Mouse (Mus musculus) limb, embryonic 15.5 days (tissue): Measurements from ENCODE around the gene Tspan5. TPM values are rescaled to one million over a fixed set of nuclear protein-coding genes. Genes with fewer than 3 reads are reported as not detected.

Experiments used
- ATAC-seq: fragments of 200-750 bp; cut with Nextera tagmentation; 2 replicates; pipeline ENCODE4 v1.8.0; 2017; ENCODE audit warnings: low read depth, moderate TSS enrichment; ENCODE audit not compliant: insufficient number of reproducible peaks, low FRiP score, low TSS enrichment
- H3K27ac ChIP-seq: fragments of 300-500 bp; sonication (generic); 2 replicates; pipeline ENCODE4 v1.5.1; 2015; ENCODE audit warnings: moderate library complexity, mild to moderate bottlenecking, inconsistent platforms
- H3K27me3 ChIP-seq: fragments of 300-500 bp; sonication (generic); 2 replicates; pipeline ENCODE4 v1.6.1; 2015; ENCODE audit warnings: inconsistent platforms
- H3K36me3 ChIP-seq: fragments of 300-500 bp; sonication (generic); 2 replicates; pipeline ENCODE4 v1.6.1; 2015; ENCODE audit warnings: inconsistent platforms
- H3K4me1 ChIP-seq: fragments of 300-500 bp; sonication (generic); 2 replicates; pipeline ENCODE4 v1.6.1; 2015; ENCODE audit warnings: inconsistent platforms
- H3K4me2 ChIP-seq: fragments of 300-500 bp; sonication (generic); 2 replicates; pipeline ENCODE4 v1.6.1; 2015; ENCODE audit warnings: mild to moderate bottlenecking, inconsistent platforms
- H3K4me3 ChIP-seq: fragments of 300-500 bp; sonication (generic); 2 replicates; pipeline ENCODE4 v1.5.1; 2015; ENCODE audit warnings: mild to moderate bottlenecking, inconsistent platforms
- H3K9ac ChIP-seq: fragments of 300-500 bp; sonication (generic); 2 replicates; pipeline ENCODE4 v1.6.1; 2015; ENCODE audit warnings: inconsistent platforms
- H3K9me3 ChIP-seq: fragments of 300-500 bp; sonication (generic); 2 replicates; pipeline ENCODE4 v1.6.1; 2016; ENCODE audit warnings: inconsistent platforms
- WGBS: fragments of 180-500 bp; shearing (Covaris S2); methylation state at CpG from one replicate; pipeline ENCODE4 v1.1.7; 2015; 5-methylcytosine and 5-hydroxymethylcytosine counted together
- polyA plus RNA-seq: library from polyadenylated mRNA; unstranded; fragments of >200 nt; fragmentation: Nextera tagmentation; extraction: Ambion mirVana; gene quantifications from 2 replicates; pipeline ENCODE4 v1.2.1, GENCODE M21; 2015

Tspan5 gene
- polyA plus RNA-seq, 1 experiment from 2014 or later: 44.7 TPM

- WGBS: 57% methylated on average over 9 of the region's 9 CpGs
- H3K4me1 ChIP-seq: no peaks in the 10 kb centered on the region
- peaks cover 47% of the 10 kb centered on the region for H3K36me3 ChIP-seq
- H3K9ac ChIP-seq: no peak overlapping the region
- no peaks in the 10 kb centered on the region for H3K27me3 ChIP-seq
- no peak overlapping the region for H3K4me3 ChIP-seq
- H3K27ac ChIP-seq: no peak overlapping the region
- ATAC-seq: no peak
- H3K9me3 ChIP-seq: no peaks in the 10 kb centered on the region
- no peak overlapping the region for H3K4me2 ChIP-seq
These were observed 199.6 kb downstream of the Tspan5 start for GRCm38 (mm10) chr3:138941604-138942003.

GRCm38 (mm10) chr3:138945516-138945915 lies 203.5 kb downstream of the Tspan5 start:
- Histone ChIP-seq H3K4me2 (no peak overlapping the region), H3K4me3 (no peak overlapping the region), H3K27me3 (no peaks in the 10 kb centered on the region), H3K27ac (no peak overlapping the region), H3K36me3 (peaks cover 32% of the 10 kb centered on the region), H3K4me1 (no peaks in the 10 kb centered on the region), H3K9ac (no peak overlapping the region), H3K9me3 (no peaks in the 10 kb centered on the region)
- no peak for ATAC-seq
- 90% methylated on average over 3 of the region's 3 CpGs for WGBS

GRCm38 (mm10) chr3:138949081-138949480 lies 207.1 kb downstream of the Tspan5 start:
- H3K27ac ChIP-seq: no peak overlapping the region
- 93% methylated on average over 9 of the region's 9 CpGs for WGBS
- no peak overlapping the region for H3K9ac ChIP-seq
- H3K4me1 ChIP-seq: no peaks in the 10 kb centered on the region
- H3K27me3 ChIP-seq: no peaks in the 10 kb centered on the region
- ATAC-seq: no peak
- H3K9me3 ChIP-seq: no peaks in the 10 kb centered on the region
- no peak overlapping the region for H3K4me3 ChIP-seq
- H3K36me3 ChIP-seq: peaks cover 44% of the 10 kb centered on the region
- H3K4me2 ChIP-seq: no peak overlapping the region

- WGBS: 95% methylated on average over 7 of the region's 7 CpGs
These were observed 213.2 kb downstream of the Tspan5 start for GRCm38 (mm10) chr3:138955220-138955619.

More at GRCm38 (mm10) chr3:138955220-138955619, 213.2 kb downstream of the Tspan5 start:
- H3K4me2 ChIP-seq: no peak overlapping the region
- no peaks in the 10 kb centered on the region for H3K9me3 ChIP-seq
- H3K36me3 ChIP-seq: peaks cover 51% of the 10 kb centered on the region
- no peak overlapping the region for H3K9ac ChIP-seq
- no peak for ATAC-seq
- no peak overlapping the region for H3K27ac ChIP-seq
- H3K27me3 ChIP-seq: no peaks in the 10 kb centered on the region
- H3K4me3 ChIP-seq: no peak overlapping the region
- no peaks in the 10 kb centered on the region for H3K4me1 ChIP-seq

Other genes starting within 250 kb of the Tspan5 start
- gene Eif4e, start 216.0 kb upstream of the Tspan5 start, polyA plus RNA-seq: 297 and 325 TPM in 2 replicates